In the genomic region with DNA sequence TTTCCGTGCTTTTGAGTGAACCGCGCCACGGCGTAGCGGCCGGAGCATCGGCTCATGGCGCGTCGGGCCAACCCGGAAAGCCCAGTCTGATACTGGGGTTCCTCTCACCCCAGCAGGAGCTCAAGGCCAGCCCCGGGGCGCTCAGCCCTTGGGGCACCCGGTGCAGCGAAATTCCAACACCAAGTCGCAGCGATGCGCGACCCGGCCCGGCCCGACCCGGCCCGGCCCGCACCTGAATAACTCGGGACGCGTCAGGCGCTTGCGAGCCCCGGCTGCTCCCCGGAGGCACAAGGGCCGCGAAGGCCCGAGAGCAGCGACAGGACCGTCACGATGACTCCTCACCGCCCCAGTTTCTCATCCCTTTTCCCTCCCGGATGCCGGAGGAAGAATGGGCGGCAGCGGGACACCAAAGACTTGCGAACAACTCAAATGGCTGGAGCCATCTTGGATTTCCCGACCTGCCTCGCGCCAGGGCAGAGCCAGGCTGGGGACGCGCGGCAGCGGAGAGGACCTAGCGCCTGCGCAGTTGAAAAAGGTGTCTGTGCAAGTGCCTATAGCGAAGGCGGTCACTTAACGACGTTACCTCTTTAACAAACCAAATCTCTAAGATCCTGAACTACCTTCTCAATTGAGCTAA, we compare ENCODE assay signal across 8 mouse cellular contexts. TPM values are rescaled to one million over a fixed set of nuclear protein-coding genes. Genes with fewer than 3 reads are reported as not detected.
DNase-seq lines count a peak whose midpoint lies in the region; ATAC-seq and TF ChIP-seq lines count a peak whose summit lies in the region.

TSS of gene Anapc1 (minus strand) at position 471 of the 637 bp plus-strand sequence.

- peaks cover 20% of the 10 kb centered on the region for H3K4me1 ChIP-seq in forebrain, embryonic 15.5 days
- H3K4me1 ChIP-seq in lung, adult 2 months (ENCODE audit: control insufficient read depth, insufficient read depth, low read length), result peaks cover 3% of the 10 kb centered on the region; the same call in 1 of the 2 replicates

- TF ChIP-seq CTCF in lung, adult 2 months (IDR thresholded peaks at IDR 0.05; ENCODE audit: insufficient read depth, low read length), result no peak

- peaks cover 10% of the 10 kb centered on the region for H3K36me3 ChIP-seq in forebrain, embryonic 15.5 days

- H3K9me3 ChIP-seq in forebrain, embryonic 15.5 days, result no peaks in the 10 kb centered on the region

- peak within 1 kb of the TSS; percentile 65 for H3K4me2 ChIP-seq in forebrain, embryonic 15.5 days (replicated peaks)

- under 1% methylated on average over 58 of the region's 58 CpGs for WGBS in forebrain, embryonic 15.5 days
- under 1% methylated on average over 58 of the region's 58 CpGs for WGBS in lung, adult 2 months

- no peaks in the 10 kb centered on the region for H3K27me3 ChIP-seq in forebrain, embryonic 15.5 days

- peak; percentile 91; the same call in 1 of the 2 replicates for TF ChIP-seq POLR2A in lung, adult 2 months (IDR thresholded peaks at IDR 0.05; ENCODE audit: borderline replicate concordance, extremely low read depth, low read depth, low read length)

- intact Hi-C loops in heart, postnatal 25 days (cut with DNase I), result no loop called here

- peak; percentile 95 for DNase-seq in ES-CJ7 (ENCODE audit: low read depth, low spot score)
- DNase-seq in cerebellum, adult 11 months, result peak; percentile 85
- peak; percentile 74 for DNase-seq in heart, postnatal 25 days (ENCODE audit: low spot score)
- peak; percentile 88 to 91 for DNase-seq in layer of hippocampus, adult 18-20 months (ENCODE audit: low spot score in 2 of 2)
- peak; percentile 82 for DNase-seq in lung, adult 2 months
- peak; percentile 77 to 84 for DNase-seq in thymus, adult 18-20 months

- peak within 1 kb of the TSS; percentile 84 for H3K4me3 ChIP-seq in forebrain, embryonic 15.5 days
- peak within 1 kb of the TSS; percentile 99 for H3K4me3 ChIP-seq in lung, adult 2 months (replicated peaks; ENCODE audit: extremely low read depth, low read depth, low read length)

- peak; percentile 98 for ATAC-seq in forebrain, embryonic 15.5 days (replicated peaks)
- ATAC-seq in neutrophil, adult 5-6 weeks (ENCODE audit: extremely low read depth, insufficient number of reproducible peaks, low FRiP score, poor library complexity, severe bottlenecking), result peak; percentile 97

- peak within 1 kb of the TSS; percentile 94 for H3K9ac ChIP-seq in forebrain, embryonic 15.5 days (replicated peaks)

- H3K27ac ChIP-seq in forebrain, embryonic 15.5 days (replicated peaks), result peak within 1 kb of the TSS; percentile 93

RNA-seq across cellular contexts. Expression of gene Anapc1, which starts in this region (rescaled TPM):
- 54.9 and 58.6 TPM in 2 replicates for polyA plus RNA-seq in forebrain, embryonic 15.5 days (2015; fragmentation: Nextera tagmentation; extraction: Ambion mirVana)
- 10 to 100 TPM; 40.2 to 43.2 TPM for total RNA-seq in heart, postnatal 25 days (2021)
- 10 to 100 TPM; 59.9 to 63.2 TPM for total RNA-seq in layer of hippocampus, adult 18-20 months (2021)
- polyA plus RNA-seq in lung, adult 2 months (2012; rRNA removed), result 46.5 and 48.1 TPM in 2 replicates
- total RNA-seq in neutrophil, adult 5-6 weeks (2017), result 100 and 127 TPM in 2 replicates

Comparison
In these comparisons a context has a peak if more than half of its experiments do, and no peak if none do; other contexts are left out.
1. Peak in every context shown above with its lines: DNase-seq, ATAC-seq, H3K4me3 ChIP-seq and H3K27ac ChIP-seq.